Mouse (Mus musculus) liver, adult 2 months (tissue): ENCODE results near the gene As3mt.

Experiments
- CTCF ChIP-seq: fragments of 200-500 bp; IDR thresholded peaks from 2 replicates; pipeline ENCODE4 v1.5.1; 2011; ENCODE audit warnings: low read depth, low read length, control low read depth
- POLR2A ChIP-seq: fragments of 200-500 bp; IDR thresholded peaks from 2 replicates; pipeline ENCODE4 v1.6.1; 2011; ENCODE audit warnings: low read length, control low read depth; ENCODE audit not compliant: insufficient read depth; ENCODE audit errors: extremely low read depth

DNA sequence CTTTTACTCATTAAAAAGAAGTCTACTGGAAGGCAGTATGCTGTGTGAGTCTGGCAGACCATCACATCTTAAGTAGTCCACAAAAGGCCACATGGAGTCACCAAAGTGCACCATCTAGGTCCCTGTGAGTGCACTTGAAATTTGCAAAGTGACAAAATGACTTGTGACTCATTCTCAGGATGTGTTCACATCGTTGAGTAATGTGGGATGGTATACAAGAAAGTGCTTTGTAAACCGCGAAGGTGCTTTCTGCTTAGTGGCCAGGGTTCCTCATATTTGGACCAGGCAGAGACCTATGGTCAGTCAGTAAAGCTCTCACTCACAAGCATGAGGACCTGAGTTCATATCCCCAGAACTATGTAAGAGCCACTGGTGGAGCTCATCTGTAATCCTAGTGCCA, 40.5 kb downstream of the As3mt start:
- TF ChIP-seq CTCF = no peak
- TF ChIP-seq POLR2A = no peak
